Mouse (Mus musculus) erythroblast, embryonic 14.5 days (primary cell): ENCODE data around the gene Sctr.

ENCODE experiments used
- GATA1 ChIP-seq: IDR thresholded peaks from 2 replicates; pipeline ENCODE4 v1.6.1; 2012; ENCODE audit warnings: low read length, inconsistent platforms, mixed read lengths
- TAL1 ChIP-seq: IDR thresholded peaks from 3 replicates; pipeline ENCODE4 v1.6.1; 2012; ENCODE audit warnings: low read length, inconsistent platforms, mixed read lengths

DNA sequence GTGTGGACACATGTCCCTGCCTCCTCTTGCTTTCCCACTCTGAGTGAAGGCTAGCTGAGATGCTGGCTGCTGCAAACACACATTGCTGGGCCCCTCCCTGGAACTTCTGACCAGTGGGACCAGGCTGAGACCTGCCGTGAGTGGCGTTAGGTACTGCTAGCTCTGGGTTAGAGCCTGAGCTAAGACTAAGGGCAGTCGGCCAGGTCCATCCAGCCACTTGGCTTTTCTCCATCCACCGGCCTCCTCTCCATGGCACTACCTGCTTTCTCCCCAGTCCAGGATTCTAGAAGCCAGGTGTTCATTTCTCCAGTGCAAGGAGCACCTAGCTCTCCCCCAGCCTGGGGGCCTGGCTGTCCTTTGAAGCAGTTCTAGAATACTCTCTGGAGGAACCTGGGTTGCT lies 68.2 kb downstream of the Sctr start:
- TF ChIP-seq GATA1 = no peak
- no peak for TF ChIP-seq TAL1
